Mouse (Mus musculus) midbrain, embryonic 15.5 days (tissue): ENCODE data around the gene Ppp2r1b. TPM values are rescaled to one million over a fixed set of nuclear protein-coding genes. Genes with fewer than 3 reads are reported as not detected.

Source experiments
- ATAC-seq: fragments of 200-750 bp; cut with Nextera tagmentation; replicated peaks from 2 replicates; pipeline ENCODE4 v1.8.0; 2017; ENCODE audit warnings: moderate TSS enrichment
- H3K27ac ChIP-seq: fragments of 300-500 bp; sonication (generic); 2 replicates; pipeline ENCODE4 v1.5.1; 2015; ENCODE audit warnings: mild to moderate bottlenecking, inconsistent platforms
- H3K27me3 ChIP-seq: fragments of 300-500 bp; sonication (generic); replicated peaks from 2 replicates; pipeline ENCODE4 v1.6.1; 2015; ENCODE audit warnings: inconsistent platforms
- H3K36me3 ChIP-seq: fragments of 300-500 bp; sonication (generic); replicated peaks from 2 replicates; pipeline ENCODE4 v1.6.1; 2015; ENCODE audit warnings: inconsistent platforms
- H3K4me1 ChIP-seq: fragments of 300-500 bp; sonication (generic); 2 replicates; pipeline ENCODE4 v1.6.1; 2015; ENCODE audit warnings: inconsistent platforms
- H3K4me2 ChIP-seq: fragments of 300-500 bp; sonication (generic); 2 replicates; pipeline ENCODE4 v1.6.1; 2015; ENCODE audit warnings: inconsistent platforms, mild to moderate bottlenecking, moderate library complexity
- H3K4me3 ChIP-seq: fragments of 300-500 bp; sonication (generic); 2 replicates; pipeline ENCODE4 v1.5.1; 2015; ENCODE audit warnings: mild to moderate bottlenecking, inconsistent platforms
- H3K9ac ChIP-seq: fragments of 300-500 bp; sonication (generic); 2 replicates; pipeline ENCODE4 v1.6.1; 2015; ENCODE audit warnings: mild to moderate bottlenecking, inconsistent platforms
- H3K9me3 ChIP-seq: fragments of 300-500 bp; sonication (generic); 2 replicates; pipeline ENCODE4 v1.6.1; 2016; ENCODE audit warnings: inconsistent platforms
- WGBS: fragments of 180-500 bp; shearing (Covaris S2); methylation state at CpG from one replicate; pipeline ENCODE4 v1.1.7; 2015; ENCODE audit warnings: mixed read lengths; 5-methylcytosine and 5-hydroxymethylcytosine counted together
- polyA plus RNA-seq: library from polyadenylated mRNA; unstranded; fragments of >200 nt; fragmentation: Nextera tagmentation; extraction: Ambion mirVana; gene quantifications from 2 replicates; pipeline ENCODE4 v1.2.1, GENCODE M21; 2015

Ppp2r1b gene
- polyA plus RNA-seq, 1 experiment from 2014 or later, result 41.6 TPM

GRCm38 (mm10) chr9:50845547-50845946 is 446 bp downstream of the Ppp2r1b start:
- peaks cover 13% of the 10 kb centered on the region for H3K36me3 ChIP-seq
- H3K4me3 ChIP-seq, result no peak overlapping the region
- WGBS, result 59% methylated on average over 9 of the region's 9 CpGs
- H3K4me2 ChIP-seq, result no peak overlapping the region
- no peaks in the 10 kb centered on the region for H3K27me3 ChIP-seq
- H3K9ac ChIP-seq, result no peak overlapping the region
- H3K4me1 ChIP-seq, result no peaks in the 10 kb centered on the region
- no peaks in the 10 kb centered on the region for H3K9me3 ChIP-seq
- no peak overlapping the region for H3K27ac ChIP-seq
- no peak for ATAC-seq

DNA sequence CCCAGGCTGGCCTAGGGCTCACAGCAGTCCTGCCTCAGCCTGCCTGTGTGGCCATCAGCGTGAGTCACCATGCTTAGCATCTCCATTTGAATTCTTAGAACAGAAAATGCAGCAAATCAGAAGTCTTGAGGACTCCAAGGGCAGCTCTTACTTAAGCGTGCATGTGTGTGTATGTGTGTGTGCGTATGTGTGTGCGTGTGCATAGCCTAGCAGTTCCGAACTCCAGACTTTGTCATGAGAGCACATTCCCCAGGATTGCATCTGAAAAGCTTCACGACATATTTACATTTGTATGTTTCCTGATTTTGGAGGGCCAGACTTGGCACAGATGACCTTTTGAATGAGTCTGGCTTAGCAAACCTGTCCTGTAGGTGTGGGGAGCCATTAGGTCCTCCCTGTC is 2.0 kb downstream of the Ppp2r1b start:
- H3K9ac ChIP-seq, result no peak overlapping the region
- H3K4me1 ChIP-seq, result no peaks in the 10 kb centered on the region
- ATAC-seq, result no peak
- no peaks in the 10 kb centered on the region for H3K9me3 ChIP-seq
- no peak overlapping the region for H3K27ac ChIP-seq
- no peak overlapping the region for H3K4me2 ChIP-seq
- 87% methylated on average over 6 of the region's 6 CpGs for WGBS
- no peak overlapping the region for H3K4me3 ChIP-seq
- H3K36me3 ChIP-seq, result peaks cover 13% of the 10 kb centered on the region
- H3K27me3 ChIP-seq, result no peaks in the 10 kb centered on the region

DNA sequence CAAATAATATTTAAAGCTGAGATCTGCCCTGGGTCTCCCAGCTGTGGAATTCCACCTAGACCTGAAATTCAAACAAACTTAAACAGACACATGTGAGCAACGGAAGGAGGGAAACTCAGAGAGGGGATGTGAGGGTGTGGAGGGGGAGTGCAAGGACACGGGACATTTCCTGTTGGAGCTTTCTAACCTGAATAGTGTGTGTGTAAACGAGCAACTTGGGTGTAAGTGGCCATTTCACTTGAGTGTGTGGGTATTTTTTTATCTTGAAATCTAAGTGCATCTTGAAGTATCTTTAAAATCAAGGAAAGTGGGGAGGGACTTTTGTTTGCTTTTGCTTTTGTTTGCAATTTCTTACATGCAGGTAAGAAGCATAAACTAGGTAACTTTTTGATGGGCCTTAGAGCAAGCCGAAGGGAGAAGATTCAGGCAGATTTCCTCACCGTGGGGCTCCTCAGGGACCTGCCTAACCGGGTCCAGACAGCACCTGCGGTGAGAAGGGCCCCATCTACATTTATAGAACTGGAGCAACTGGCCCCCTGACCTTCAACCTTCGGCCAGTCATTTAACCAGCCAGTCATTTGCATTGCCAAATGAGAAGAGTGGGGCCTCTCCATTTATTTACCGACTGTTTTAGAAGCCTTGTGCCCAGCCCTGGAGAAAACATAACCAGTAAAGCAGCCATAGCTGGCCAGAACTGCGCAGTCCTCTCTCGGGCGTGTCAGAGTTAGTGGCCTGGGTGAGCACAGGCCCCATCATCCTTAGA is 2.7 kb downstream of the Ppp2r1b start:
- Histone ChIP-seq H3K9ac (no peak overlapping the region), H3K36me3 (peaks cover 10% of the 10 kb centered on the region), H3K4me1 (no peaks in the 10 kb centered on the region), H3K27me3 (no peaks in the 10 kb centered on the region), H3K27ac (no peak overlapping the region), H3K4me3 (no peak overlapping the region), H3K9me3 (no peaks in the 10 kb centered on the region), H3K4me2 (no peak overlapping the region)
- 74% methylated on average over 12 of the region's 12 CpGs for WGBS
- ATAC-seq, result no peak

GRCm38 (mm10) chr9:50848821-50849220 is 3.7 kb downstream of the Ppp2r1b start:
- Histone ChIP-seq H3K9ac (no peak overlapping the region), H3K9me3 (no peaks in the 10 kb centered on the region), H3K27ac (no peak overlapping the region), H3K4me2 (no peak overlapping the region), H3K4me1 (no peaks in the 10 kb centered on the region), H3K27me3 (no peaks in the 10 kb centered on the region), H3K4me3 (no peak overlapping the region), H3K36me3 (peaks cover 6% of the 10 kb centered on the region)
- WGBS, result 49% methylated on average over 5 of the region's 5 CpGs
- peak; percentile 26; the same call in 1 of the 2 replicates for ATAC-seq

- H3K36me3 ChIP-seq, result peaks cover 1% of the 10 kb centered on the region; the same call in 1 of the 2 replicates
- H3K4me3 ChIP-seq, result no peak overlapping the region
- H3K4me1 ChIP-seq, result no peaks in the 10 kb centered on the region
- 26% methylated on average over 8 of the region's 8 CpGs for WGBS
- no peak overlapping the region for H3K27ac ChIP-seq
- H3K27me3 ChIP-seq, result no peaks in the 10 kb centered on the region
- no peak overlapping the region for H3K9ac ChIP-seq
- ATAC-seq, result peak; percentile 83
- no peaks in the 10 kb centered on the region for H3K9me3 ChIP-seq
- H3K4me2 ChIP-seq, result no peak overlapping the region
Observed at GRCm38 (mm10) chr9:50849249-50849648, 4.1 kb downstream of the Ppp2r1b start.

DNA sequence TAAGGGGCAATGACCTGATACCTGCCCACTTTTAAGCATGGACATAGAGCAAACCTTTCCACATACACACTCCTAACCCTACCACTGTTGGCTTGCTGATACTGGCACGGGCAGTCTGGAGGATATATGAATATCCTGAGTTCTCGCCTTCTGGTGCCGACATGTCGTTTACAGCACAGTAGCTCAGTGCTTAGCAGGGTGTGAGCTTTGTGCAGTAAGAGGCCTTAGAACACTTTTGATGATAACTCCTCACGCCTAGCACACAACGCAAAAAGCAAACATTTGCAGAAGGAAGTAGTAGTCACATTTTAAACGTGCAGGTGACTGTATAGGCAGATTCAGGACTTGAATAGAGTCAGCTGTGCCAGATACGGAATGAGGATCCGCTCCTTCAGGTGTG is 4.7 kb downstream of the Ppp2r1b start:
- H3K9me3 ChIP-seq, result no peaks in the 10 kb centered on the region
- no peak overlapping the region for H3K9ac ChIP-seq
- no peak overlapping the region for H3K4me2 ChIP-seq
- peak; percentile 34; the same call in 1 of the 2 replicates for ATAC-seq
- H3K4me1 ChIP-seq, result no peaks in the 10 kb centered on the region
- H3K4me3 ChIP-seq, result no peak overlapping the region
- WGBS, result 80% methylated on average over 9 of the region's 9 CpGs
- no peaks in the 10 kb centered on the region for H3K27me3 ChIP-seq
- H3K27ac ChIP-seq, result no peak overlapping the region
- H3K36me3 ChIP-seq, result no peaks in the 10 kb centered on the region

DNA sequence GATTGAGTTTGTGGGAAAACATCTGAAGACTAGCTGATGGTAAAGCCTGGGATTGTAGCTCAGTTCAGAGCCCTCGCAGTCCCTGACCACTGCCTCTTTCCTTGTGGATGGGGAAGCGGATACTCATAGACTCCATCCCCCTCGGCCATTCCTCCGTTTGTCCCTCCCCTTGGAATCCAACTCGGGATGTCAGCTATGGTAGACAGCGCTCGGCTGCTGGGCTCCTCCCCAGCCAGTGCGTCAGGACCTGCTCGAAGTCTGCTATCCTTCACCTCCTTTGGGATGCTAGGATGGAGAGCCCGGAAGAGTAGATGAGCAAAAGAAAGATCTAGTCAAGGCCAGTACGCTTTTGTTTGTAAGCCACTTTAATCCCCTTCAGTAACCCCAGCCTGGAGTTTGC is 5.2 kb downstream of the Ppp2r1b start:
- ATAC-seq, result no peak; the same call in 1 of the 2 replicates
- H3K9ac ChIP-seq, result no peak overlapping the region
- no peaks in the 10 kb centered on the region for H3K36me3 ChIP-seq
- no peaks in the 10 kb centered on the region for H3K27me3 ChIP-seq
- no peaks in the 10 kb centered on the region for H3K4me1 ChIP-seq
- no peak overlapping the region for H3K4me2 ChIP-seq
- H3K27ac ChIP-seq, result no peak overlapping the region
- H3K4me3 ChIP-seq, result no peak overlapping the region
- 12% methylated on average over 11 of the region's 11 CpGs for WGBS
- H3K9me3 ChIP-seq, result no peaks in the 10 kb centered on the region

- Histone ChIP-seq H3K4me2 (no peak overlapping the region), H3K27me3 (no peaks in the 10 kb centered on the region), H3K4me1 (0 out of 2 replicates have a peak, but pooled peaks cover under 1% of the 10 kb centered on the region), H3K9ac (no peak overlapping the region), H3K27ac (no peak overlapping the region), H3K9me3 (no peaks in the 10 kb centered on the region), H3K4me3 (no peak overlapping the region), H3K36me3 (no peaks in the 10 kb centered on the region)
- WGBS, result 30% methylated on average over 8 of the region's 8 CpGs
- no peak for ATAC-seq
Observed at GRCm38 (mm10) chr9:50850713-50851112, 5.6 kb downstream of the Ppp2r1b start.

DNA sequence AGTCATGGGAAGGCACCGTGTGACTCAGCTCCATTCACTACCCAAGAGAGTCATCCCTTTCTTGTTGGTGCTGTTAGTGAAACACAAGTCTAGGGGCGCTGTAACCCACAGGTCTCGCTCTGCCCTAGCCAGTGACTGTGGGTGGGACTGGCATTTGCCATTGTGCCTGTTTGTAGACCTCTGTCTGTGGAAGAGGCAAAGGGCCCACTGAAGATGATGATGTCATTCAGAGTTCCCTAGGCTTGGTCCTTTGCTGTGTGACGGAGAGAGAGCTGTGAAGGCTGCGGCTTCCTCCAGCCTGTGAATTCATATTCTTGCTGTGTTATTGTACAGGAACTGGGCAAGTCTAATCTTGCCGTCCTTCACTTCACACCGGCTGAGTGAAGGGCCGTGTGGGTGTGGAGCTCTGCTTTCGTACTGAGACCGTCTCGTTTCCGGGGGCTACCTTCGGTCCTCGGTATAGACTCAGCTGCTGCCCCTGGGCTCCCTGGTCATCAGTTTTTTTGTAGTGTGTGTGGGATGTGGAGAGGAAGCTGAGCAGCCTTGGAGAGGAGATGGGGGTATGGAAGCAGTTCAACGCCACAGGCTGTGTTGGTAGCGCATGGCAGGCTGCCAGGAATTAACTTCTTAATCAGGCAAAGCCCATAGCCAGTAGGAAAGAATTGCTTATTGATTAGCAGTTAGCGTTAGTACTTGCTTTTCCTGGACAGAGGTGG is 7.7 kb downstream of the Ppp2r1b start:
- 56% methylated on average over 17 of the region's 17 CpGs for WGBS
- Histone ChIP-seq H3K4me3 (no peak overlapping the region), H3K36me3 (no peaks in the 10 kb centered on the region), H3K9me3 (no peaks in the 10 kb centered on the region), H3K27ac (no peak overlapping the region), H3K4me2 (no peak overlapping the region), H3K9ac (no peak overlapping the region), H3K27me3 (no peaks in the 10 kb centered on the region), H3K4me1 (peaks cover 11% of the 10 kb centered on the region)
- no peak for ATAC-seq

GRCm38 (mm10) chr9:50854376-50854775 is 9.3 kb downstream of the Ppp2r1b start:
- ATAC-seq, result no peak
- H3K4me3 ChIP-seq, result no peak overlapping the region
- H3K9me3 ChIP-seq, result no peaks in the 10 kb centered on the region
- no peak overlapping the region for H3K9ac ChIP-seq
- no peak overlapping the region for H3K4me2 ChIP-seq
- H3K27me3 ChIP-seq, result no peaks in the 10 kb centered on the region
- H3K36me3 ChIP-seq, result no peaks in the 10 kb centered on the region
- WGBS, result 74% methylated on average over 8 of the region's 8 CpGs
- peaks cover 15% of the 10 kb centered on the region for H3K4me1 ChIP-seq
- H3K27ac ChIP-seq, result no peak overlapping the region

DNA sequence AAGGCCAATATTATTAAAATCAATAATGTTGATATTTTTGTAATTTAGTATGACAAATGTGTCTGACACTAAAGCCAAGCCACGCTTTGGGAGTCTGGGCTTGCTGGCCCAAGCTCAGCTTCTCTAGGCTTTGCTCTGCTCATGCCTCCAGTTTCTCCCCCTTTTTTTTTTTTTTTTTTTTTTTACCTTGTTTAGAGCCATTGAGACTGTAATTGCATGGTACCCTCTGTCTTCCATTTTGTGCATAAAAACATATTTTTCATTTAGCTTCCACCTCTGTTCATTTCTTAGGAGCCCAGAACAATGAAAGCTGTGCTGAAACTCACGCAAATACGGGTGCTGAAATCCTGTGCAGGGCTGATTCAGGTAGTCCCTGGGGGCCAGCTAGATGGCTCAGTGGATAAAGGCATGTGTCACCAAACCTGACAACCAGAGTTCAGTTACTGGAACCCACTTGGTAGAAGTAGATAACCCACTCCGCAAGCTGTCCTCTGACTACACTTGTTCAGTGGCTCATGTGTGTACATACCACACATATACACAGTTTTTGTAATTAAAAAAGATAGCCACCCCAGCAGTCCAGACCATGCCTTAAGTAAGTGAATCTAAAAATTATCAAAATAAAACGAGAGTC is 10.1 kb downstream of the Ppp2r1b start:
- H3K9ac ChIP-seq, result no peak overlapping the region
- WGBS, result 92% methylated on average over 5 of the region's 5 CpGs
- no peak overlapping the region for H3K27ac ChIP-seq
- ATAC-seq, result no peak
- H3K36me3 ChIP-seq, result peaks cover 5% of the 10 kb centered on the region; the same call in 1 of the 2 replicates
- H3K4me1 ChIP-seq, result peaks cover 15% of the 10 kb centered on the region
- H3K9me3 ChIP-seq, result no peaks in the 10 kb centered on the region
- no peak overlapping the region for H3K4me3 ChIP-seq
- no peaks in the 10 kb centered on the region for H3K27me3 ChIP-seq
- no peak overlapping the region for H3K4me2 ChIP-seq

- Histone ChIP-seq H3K9ac (0 out of 2 replicates have a peak overlapping the region, but pooled peaks have one; percentile 68), H3K4me3 (peak overlapping the region; percentile 63), H3K9me3 (no peaks in the 10 kb centered on the region), H3K4me2 (peak overlapping the region; percentile 82), H3K4me1 (peaks cover 15% of the 10 kb centered on the region), H3K36me3 (peaks cover 7% of the 10 kb centered on the region; the same call in 1 of the 2 replicates), H3K27ac (0 out of 2 replicates have a peak overlapping the region, but pooled peaks have one; percentile 66), H3K27me3 (no peaks in the 10 kb centered on the region)
- 68% methylated on average over 5 of the region's 5 CpGs for WGBS
- no peak for ATAC-seq
Observed at GRCm38 (mm10) chr9:50855780-50856179, 10.7 kb downstream of the Ppp2r1b start.
